Mouse (Mus musculus) heart, embryonic 16.5 days (tissue): ENCODE data around the gene Gm20708. TPM values are rescaled to one million over a fixed set of nuclear protein-coding genes. Genes with fewer than 3 reads are reported as not detected.
"Not testable (repeated sequence)": the region's sequence is repeated elsewhere in the genome, so short reads cannot be mapped to it uniquely, and the experiment has no call there.

Experiments used
- ATAC-seq: fragments of 200-750 bp; cut with Nextera tagmentation; replicated peaks from 2 replicates; pipeline ENCODE4 v1.8.0; 2017; ENCODE audit warnings: moderate number of reproducible peaks; ENCODE audit not compliant: insufficient read depth, low FRiP score; ENCODE audit errors: extremely low read depth
- H3K27ac ChIP-seq: fragments of 300-500 bp; sonication (generic); 2 replicates; pipeline ENCODE4 v1.5.1; 2014; ENCODE audit warnings: mild to moderate bottlenecking, low read length, control low read depth, moderate library complexity
- H3K27me3 ChIP-seq: fragments of 300-500 bp; sonication (generic); 2 replicates; pipeline ENCODE4 v1.6.1; 2014; ENCODE audit warnings: low read length, mixed read lengths; ENCODE audit not compliant: control insufficient read depth, insufficient read depth
- H3K36me3 ChIP-seq: fragments of 300-500 bp; sonication (generic); 2 replicates; pipeline ENCODE4 v1.6.1; 2014; ENCODE audit not compliant: control insufficient read depth, insufficient read depth
- H3K4me1 ChIP-seq: fragments of 300-500 bp; sonication (generic); 2 replicates; pipeline ENCODE4 v1.6.1; 2014; ENCODE audit warnings: low read length, mixed read lengths; ENCODE audit not compliant: control insufficient read depth, insufficient read depth
- H3K4me2 ChIP-seq: fragments of 300-500 bp; sonication (generic); 2 replicates; pipeline ENCODE4 v1.6.1; 2014; ENCODE audit warnings: low read depth, mild to moderate bottlenecking, control low read depth, low read length
- H3K4me3 ChIP-seq: fragments of 300-500 bp; sonication (generic); 2 replicates; pipeline ENCODE4 v1.5.1; 2014; ENCODE audit warnings: mild to moderate bottlenecking, control low read depth, low read length
- H3K9ac ChIP-seq: fragments of 300-500 bp; sonication (generic); 2 replicates; pipeline ENCODE4 v1.6.1; 2014; ENCODE audit warnings: low read length, control low read depth
- H3K9me3 ChIP-seq: fragments of 300-500 bp; sonication (generic); replicated peaks from 2 replicates; pipeline ENCODE4 v1.6.1; 2016; ENCODE audit warnings: low read length; ENCODE audit not compliant: control insufficient read depth
- whole genome bisulfite sequencing: fragments of 180-500 bp; shearing (Covaris S2); extraction: QIAGEN DNeasy Blood & Tissue Kit; methylation state at CpG from one replicate; pipeline ENCODE4 v1.1.7; 2014; 5-methylcytosine and 5-hydroxymethylcytosine counted together
- polyA plus RNA-seq: library from polyadenylated mRNA; unstranded; fragments of >200 nt; fragmentation: Nextera tagmentation; extraction: Ambion mirVana; gene quantifications from 2 replicates; pipeline ENCODE4 v1.2.1, GENCODE M21; 2015

Gm20708 gene
- polyA plus RNA-seq, 1 experiment from 2014 or later: 2.4 TPM

GRCm38 (mm10) chr11:117786294-117786693 is 23.2 kb upstream of the Gm20708 start:
- WGBS: 15% methylated on average over 10 of the region's 10 CpGs
- ATAC-seq: no peak
- no peak overlapping the region for H3K4me3 ChIP-seq
- H3K9ac ChIP-seq: no peak overlapping the region
- no peak overlapping the region for H3K4me2 ChIP-seq
- peaks cover 23% of the 10 kb centered on the region for H3K4me1 ChIP-seq
- H3K27me3 ChIP-seq: no peaks in the 10 kb centered on the region; the same call in 1 of the 2 replicates
- H3K9me3 ChIP-seq: no peaks in the 10 kb centered on the region
- no peak overlapping the region for H3K27ac ChIP-seq
- H3K36me3 ChIP-seq: no peaks in the 10 kb centered on the region

GRCm38 (mm10) chr11:117788481-117788880 is 21.0 kb upstream of the Gm20708 start:
- peaks cover 12% of the 10 kb centered on the region for H3K4me1 ChIP-seq
- H3K27me3 ChIP-seq, ATAC-seq, H3K9me3 ChIP-seq, H3K36me3 ChIP-seq, H3K4me2 ChIP-seq, H3K27ac ChIP-seq, H3K4me3 ChIP-seq, H3K9ac ChIP-seq: not testable (repeated sequence)
- 81% methylated on average over 7 of the region's 7 CpGs for WGBS

GRCm38 (mm10) chr11:117790286-117790685 is 19.2 kb upstream of the Gm20708 start:
- Histone ChIP-seq H3K4me1 (peaks cover 11% of the 10 kb centered on the region), H3K4me3 (peak overlapping the region; percentile 34), H3K9me3 (no peaks in the 10 kb centered on the region), H3K36me3 (no peaks in the 10 kb centered on the region), H3K4me2 (peak overlapping the region; percentile 55), H3K27me3 (no peaks in the 10 kb centered on the region), H3K27ac (no peak overlapping the region), H3K9ac (peak overlapping the region; percentile 42)
- peak; percentile 15 for ATAC-seq
- WGBS: 6% methylated on average over 13 of the region's 14 CpGs

GRCm38 (mm10) chr11:117790703-117791440 is 18.6 kb upstream of the Gm20708 start:
- H3K9ac ChIP-seq: peak overlapping the region; percentile 42
- peak overlapping the region; percentile 55 for H3K4me2 ChIP-seq
- H3K36me3 ChIP-seq: no peaks in the 10 kb centered on the region
- peaks cover 11% of the 10 kb centered on the region for H3K4me1 ChIP-seq
- no peaks in the 10 kb centered on the region for H3K27me3 ChIP-seq
- H3K9me3 ChIP-seq: no peaks in the 10 kb centered on the region
- H3K4me3 ChIP-seq: peak overlapping the region; percentile 34
- 32% methylated on average over 22 of the region's 23 CpGs for WGBS
- H3K27ac ChIP-seq: no peak overlapping the region
- ATAC-seq: no peak; the same call in 1 of the 2 replicates

- Histone ChIP-seq H3K4me2 (no peak overlapping the region), H3K9ac (no peak overlapping the region), H3K27me3 (no peaks in the 10 kb centered on the region), H3K9me3 (no peaks in the 10 kb centered on the region), H3K36me3 (no peaks in the 10 kb centered on the region), H3K4me3 (no peak overlapping the region), H3K4me1 (peaks cover 11% of the 10 kb centered on the region), H3K27ac (no peak overlapping the region)
- 79% methylated on average over 9 of the region's 9 CpGs for WGBS
- no peak for ATAC-seq
These were observed 18.1 kb upstream of the Gm20708 start for GRCm38 (mm10) chr11:117791441-117791761.

GRCm38 (mm10) chr11:117792281-117792888 is 17.1 kb upstream of the Gm20708 start:
- Histone ChIP-seq H3K4me2 (peak overlapping the region; percentile 66), H3K4me1 (peaks cover 11% of the 10 kb centered on the region), H3K4me3 (peak overlapping the region; percentile 37), H3K27me3 (no peaks in the 10 kb centered on the region), H3K36me3 (no peaks in the 10 kb centered on the region), H3K27ac (peak overlapping the region; percentile 53; the same call in 1 of the 2 replicates), H3K9me3 (no peaks in the 10 kb centered on the region), H3K9ac (peak overlapping the region; percentile 67)
- WGBS: 11% methylated on average over 22 of the region's 22 CpGs
- no peak; the same call in 1 of the 2 replicates for ATAC-seq

GRCm38 (mm10) chr11:117794035-117794551 is 15.4 kb upstream of the Gm20708 start:
- Histone ChIP-seq H3K4me1 (peaks cover 18% of the 10 kb centered on the region), H3K9me3 (no peaks in the 10 kb centered on the region), H3K4me2 (no peak overlapping the region), H3K9ac (no peak overlapping the region), H3K27me3 (no peaks in the 10 kb centered on the region), H3K27ac (no peak overlapping the region), H3K4me3 (no peak overlapping the region), H3K36me3 (no peaks in the 10 kb centered on the region)
- WGBS: 53% methylated on average over 4 of the region's 4 CpGs
- ATAC-seq: 0 out of 2 replicates have a peak, but pooled peaks have one; percentile 16

GRCm38 (mm10) chr11:117796954-117797353 is 12.5 kb upstream of the Gm20708 start:
- ATAC-seq: no peak
- no peaks in the 10 kb centered on the region for H3K9me3 ChIP-seq
- H3K36me3 ChIP-seq: no peaks in the 10 kb centered on the region
- peaks cover 11% of the 10 kb centered on the region for H3K4me1 ChIP-seq
- H3K4me2 ChIP-seq: no peak overlapping the region
- no peak overlapping the region; the same call in 1 of the 2 replicates for H3K9ac ChIP-seq
- no peaks in the 10 kb centered on the region for H3K27me3 ChIP-seq
- H3K4me3 ChIP-seq: no peak overlapping the region
- peak overlapping the region; percentile 27; the same call in 1 of the 2 replicates for H3K27ac ChIP-seq
- 48% methylated on average over 5 of the region's 5 CpGs for WGBS
